Mouse (Mus musculus) myocyte (in vitro differentiated cells): ENCODE results near the gene Rapgef1.
A peak's percentile ranks its signal among the peaks of the same experiment; 100 is the strongest.

Experiments
- CEBPB ChIP-seq: IDR thresholded peaks from 2 replicates; pipeline ENCODE4 v1.6.1; 2011; ENCODE audit warnings: mild to moderate bottlenecking, moderate library complexity; ENCODE audit not compliant: poor library complexity, insufficient read depth, severe bottlenecking
- E2F4 ChIP-seq: IDR thresholded peaks from one replicate; pipeline ENCODE4 v1.6.1; 2011; ENCODE audit warnings: mild to moderate bottlenecking, control low read depth, moderate library complexity; ENCODE audit not compliant: insufficient read depth
- MAX ChIP-seq: IDR thresholded peaks from one replicate; pipeline ENCODE4 v1.6.1; 2011; ENCODE audit warnings: low read depth, mild to moderate bottlenecking, control low read depth
- MYOD1 ChIP-seq, 3 experiments: IDR thresholded peaks; one replicate each; pipeline ENCODE4 v1.6.1; 2011; ENCODE audit warnings: control low read depth in 2 of 3, low read depth in 2 of 3, mild to moderate bottlenecking in 2 of 3, moderate library complexity in 1 of 3; ENCODE audit not compliant: insufficient read length in 2 of 3, control insufficient read depth in 1 of 3
- POLR2A ChIP-seq: IDR thresholded peaks from one replicate; pipeline ENCODE4 v1.6.1; 2011; ENCODE audit warnings: low read depth, mild to moderate bottlenecking, control low read depth, moderate library complexity; ENCODE audit not compliant: insufficient read length
- REST ChIP-seq: IDR thresholded peaks from one replicate; pipeline ENCODE4 v1.6.1; 2011; ENCODE audit warnings: mild to moderate bottlenecking, control low read depth, moderate library complexity; ENCODE audit not compliant: insufficient read depth, insufficient read length
- TCF12 ChIP-seq: IDR thresholded peaks from one replicate; pipeline ENCODE4 v1.6.1; 2011; ENCODE audit warnings: mild to moderate bottlenecking, control low read depth; ENCODE audit not compliant: poor library complexity, insufficient read depth, severe bottlenecking
- USF1 ChIP-seq: IDR thresholded peaks from one replicate; pipeline ENCODE4 v1.6.1; 2011; ENCODE audit warnings: low read depth, mild to moderate bottlenecking, control low read depth, moderate library complexity

DNA sequence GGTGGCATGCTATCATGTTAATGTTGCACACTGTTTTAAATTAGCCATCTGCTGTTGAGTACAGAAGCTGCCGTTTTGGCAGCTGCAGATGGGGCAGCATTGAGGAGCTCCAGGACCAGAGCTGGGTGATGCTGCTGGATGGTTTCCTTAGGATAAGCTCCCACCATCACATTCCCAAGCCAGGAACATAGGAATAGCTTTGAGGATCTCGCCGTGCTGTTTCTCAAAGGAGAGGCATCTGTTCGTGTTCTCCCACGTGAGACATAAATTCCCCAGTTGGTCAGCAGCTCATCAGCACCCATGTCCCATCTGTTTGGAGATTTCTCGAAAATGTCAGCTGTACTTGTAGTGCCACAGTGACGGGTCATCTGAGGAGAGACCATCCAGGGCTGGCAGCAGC lies 28.3 kb downstream of the Rapgef1 start:
- TF ChIP-seq POLR2A (no peak), MAX (no peak), MYOD1 (IDR thresholded peaks at IDR 0.05; ENCODE audit: control insufficient read depth in 1 of 3, insufficient read length in 2 of 3, low read depth in 2 of 3) (peak; percentile 84 to 91 (median 87)), REST (no peak), CEBPB (no peak), E2F4 (no peak), USF1 (peak; percentile 32), TCF12 (peak; percentile 77)
